Mouse (Mus musculus): Measurements from ENCODE around the gene 1810009A15Rik. TPM values are rescaled to one million over a fixed set of nuclear protein-coding genes. Genes with fewer than 3 reads are reported as not detected.
A peak's percentile ranks its signal among the peaks of the same experiment; 100 is the strongest.

The 1810009A15Rik gene
- polyA plus RNA-seq, 1 experiment from 2014 or later, result 107 TPM

DNA sequence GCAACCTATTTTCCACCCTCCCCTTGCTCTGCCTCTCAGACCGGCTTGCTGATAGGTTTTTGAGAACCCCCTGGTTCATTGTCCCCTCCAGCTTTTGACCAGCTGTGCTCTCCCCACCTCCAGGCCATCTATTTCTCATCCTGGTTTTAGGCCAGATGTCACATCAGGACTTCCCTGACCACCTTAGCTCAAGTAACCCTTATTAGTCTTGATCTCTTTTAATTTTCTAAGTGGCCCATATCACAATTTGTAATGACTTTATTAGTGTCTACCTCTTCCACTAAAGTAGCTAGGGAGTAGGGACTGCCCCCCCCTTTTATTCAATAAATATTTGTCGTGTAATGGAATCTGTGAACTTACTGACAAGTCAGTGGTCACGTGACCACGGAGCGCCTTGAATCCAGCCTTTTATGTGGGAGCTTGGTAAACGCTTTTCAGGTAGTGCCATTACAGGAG is 32.2 kb downstream of the 1810009A15Rik start:
- DNase-seq (ENCODE audit: low spot score) (peak; percentile 52), ATAC-seq (ENCODE audit: low FRiP score) (peak; percentile 47; the same call in 1 of the 2 replicates)
- peak overlapping the region; percentile 74 for H3K4me2 ChIP-seq (replicated peaks; ENCODE audit: low read depth, low read length)
- H3K36me3 ChIP-seq (ENCODE audit: control insufficient read depth, insufficient read depth, low read length), result peaks cover 4% of the 10 kb centered on the region; the same call in 1 of the 2 replicates
- H3K27ac ChIP-seq (ENCODE audit: low read depth, low read length), result peak overlapping the region; percentile 80; the same call in 1 of the 2 replicates
- H3K9ac ChIP-seq (ENCODE audit: low read depth, low read length), result peak overlapping the region; percentile 77
- no peaks in the 10 kb centered on the region for H3K27me3 ChIP-seq (ENCODE audit: control insufficient read depth, insufficient read depth, low read length)
- no peaks in the 10 kb centered on the region; the same call in 1 of the 2 replicates for H3K4me1 ChIP-seq (replicated peaks; ENCODE audit: control insufficient read depth, insufficient read depth, low read length)
- H3K9me3 ChIP-seq (ENCODE audit: control insufficient read depth, low read length), result no peaks in the 10 kb centered on the region
- H3K4me3 ChIP-seq (ENCODE audit: low read depth, low read length), result peak overlapping the region; percentile 84
- WGBS, result 2% methylated on average over 6 of the region's 6 CpGs

DNA sequence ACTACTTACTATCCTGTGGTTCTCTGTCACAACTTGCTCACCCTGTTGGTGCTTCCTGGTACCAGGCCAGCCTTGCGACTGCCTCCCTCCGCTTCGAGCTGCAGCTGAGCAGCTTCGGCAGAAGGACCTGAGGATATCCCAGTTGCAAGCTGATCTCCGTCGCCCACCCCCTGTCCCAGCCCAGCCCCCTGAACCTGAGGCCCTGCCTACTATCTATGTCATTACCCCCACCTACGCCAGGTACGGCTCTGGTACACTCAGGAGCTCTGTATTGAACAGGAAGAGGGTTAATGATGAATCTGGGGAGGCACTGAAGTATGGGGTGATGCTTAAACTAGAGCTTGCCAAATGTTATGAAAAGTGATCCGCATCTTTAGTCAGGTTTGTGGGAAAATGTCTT is 33.1 kb downstream of the 1810009A15Rik start:
- no peak for DNase-seq (ENCODE audit: low spot score)
- H3K4me1 ChIP-seq (replicated peaks; ENCODE audit: control insufficient read depth, insufficient read depth, low read length), result no peaks in the 10 kb centered on the region; the same call in 1 of the 2 replicates
- H3K27me3 ChIP-seq (ENCODE audit: control insufficient read depth, insufficient read depth, low read length), result no peaks in the 10 kb centered on the region
- 0 out of 2 replicates have a peak overlapping the region, but pooled peaks have one; percentile 4 for H3K9ac ChIP-seq (ENCODE audit: low read depth, low read length)
- 73% methylated on average over 9 of the region's 9 CpGs for WGBS
- H3K4me2 ChIP-seq (replicated peaks; ENCODE audit: low read depth, low read length), result peak overlapping the region; percentile 74
- no peak overlapping the region for H3K27ac ChIP-seq (ENCODE audit: low read depth, low read length)
- no peaks in the 10 kb centered on the region for H3K9me3 ChIP-seq (ENCODE audit: control insufficient read depth, low read length)
- H3K4me3 ChIP-seq (ENCODE audit: low read depth, low read length), result no peak overlapping the region
- no peak for ATAC-seq (ENCODE audit: low FRiP score)
- no peaks in the 10 kb centered on the region for H3K36me3 ChIP-seq (ENCODE audit: control insufficient read depth, insufficient read depth, low read length)

DNA sequence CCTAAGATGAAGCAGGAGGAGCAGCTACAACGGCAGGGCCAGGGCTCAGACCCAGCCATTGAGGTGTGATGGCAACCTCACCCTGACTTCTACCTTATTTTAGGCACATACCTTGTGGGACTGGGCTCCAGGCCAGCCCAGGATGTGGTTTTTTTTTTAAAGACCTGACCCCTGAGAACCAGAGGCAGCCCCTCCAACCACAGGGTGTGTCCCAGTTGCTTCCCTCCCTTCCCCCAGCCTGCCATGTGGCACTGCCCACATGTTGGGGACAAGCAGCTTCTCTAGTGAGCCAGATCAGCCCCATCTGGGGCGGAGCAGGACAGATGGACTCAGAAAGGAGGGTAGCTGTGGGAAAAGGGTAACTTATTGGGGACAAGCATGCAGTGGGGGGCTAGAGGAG is 38.1 kb downstream of the 1810009A15Rik start:
- no peaks in the 10 kb centered on the region for H3K36me3 ChIP-seq (ENCODE audit: control insufficient read depth, insufficient read depth, low read length)
- WGBS, result 82% methylated on average over 2 of the region's 2 CpGs
- H3K4me1 ChIP-seq (replicated peaks; ENCODE audit: control insufficient read depth, insufficient read depth, low read length), result no peaks in the 10 kb centered on the region

DNA sequence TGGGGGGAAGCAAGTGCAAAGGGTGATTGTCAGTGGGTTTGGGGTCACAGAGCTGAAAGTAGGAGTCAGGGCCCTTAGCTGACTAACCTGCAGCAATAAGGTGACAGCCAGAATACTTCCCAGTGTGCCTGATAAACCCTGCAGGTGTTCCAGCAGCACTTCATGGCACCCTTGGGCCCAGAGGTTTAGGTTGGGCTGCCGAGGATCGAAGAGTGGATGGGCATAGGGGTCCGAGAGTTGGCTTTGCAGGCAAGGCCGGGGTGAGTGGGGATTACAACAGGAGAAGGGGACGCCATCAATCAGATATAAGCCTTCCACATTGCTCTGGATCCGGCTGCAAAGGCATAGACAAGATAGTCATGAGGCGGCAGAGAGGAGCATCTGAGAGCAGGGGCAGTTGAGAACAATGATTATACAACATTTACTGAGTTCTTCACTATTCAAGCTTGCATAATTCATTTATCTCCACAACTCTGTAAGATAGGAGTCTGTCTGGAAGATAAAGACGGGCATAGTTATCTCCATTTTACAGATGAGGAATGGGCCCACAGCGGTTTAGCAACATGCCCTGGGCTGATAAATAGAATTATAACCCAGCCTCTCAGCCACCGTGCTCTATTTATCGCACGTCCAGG is 39.4 kb downstream of the 1810009A15Rik start:
- 90% methylated on average over 12 of the region's 12 CpGs for WGBS
- DNase-seq (ENCODE audit: low spot score), result no peak

More for the DNA sequence above, 38.1 kb downstream of the 1810009A15Rik start:
- H3K9ac ChIP-seq (ENCODE audit: low read depth, low read length), result no peak overlapping the region
- no peaks in the 10 kb centered on the region for H3K27me3 ChIP-seq (ENCODE audit: control insufficient read depth, insufficient read depth, low read length)
- ATAC-seq (ENCODE audit: low FRiP score) (no peak), DNase-seq (ENCODE audit: low spot score) (no peak)
- H3K9me3 ChIP-seq (ENCODE audit: control insufficient read depth, low read length), result no peaks in the 10 kb centered on the region
- H3K27ac ChIP-seq (ENCODE audit: low read depth, low read length), result no peak overlapping the region
- no peak overlapping the region for H3K4me2 ChIP-seq (replicated peaks; ENCODE audit: low read depth, low read length)
- H3K4me3 ChIP-seq (ENCODE audit: low read depth, low read length), result no peak overlapping the region

DNA sequence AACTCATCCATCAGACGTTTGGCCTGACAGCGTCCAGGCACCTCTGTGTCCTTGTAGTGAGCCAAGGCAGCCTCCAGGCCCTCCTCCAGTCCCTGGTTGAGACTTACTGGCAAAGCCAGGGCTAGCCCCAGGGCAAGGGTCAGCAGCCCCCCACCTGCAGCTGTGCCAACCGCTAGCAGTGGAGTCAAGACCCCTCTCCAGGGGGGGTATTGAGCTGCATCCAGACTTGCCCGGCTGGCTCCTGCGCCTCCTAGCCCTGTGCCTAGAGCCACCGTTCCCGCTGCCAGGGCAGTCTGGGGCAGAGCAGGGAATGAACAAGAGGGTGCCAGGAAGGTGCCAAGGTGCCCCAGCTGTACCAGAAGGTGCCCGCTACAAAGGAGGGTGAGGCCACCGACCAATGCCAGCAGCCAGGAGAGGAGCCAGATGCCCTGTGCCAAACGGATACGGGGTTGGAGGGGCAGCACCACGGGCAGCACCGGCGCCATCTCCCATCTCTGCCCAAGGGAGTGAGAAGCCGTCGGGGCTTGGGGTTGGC is 40.1 kb downstream of the 1810009A15Rik start:
- no peak for DNase-seq (ENCODE audit: low spot score)
- no peaks in the 10 kb centered on the region for H3K27me3 ChIP-seq (ENCODE audit: control insufficient read depth, insufficient read depth, low read length)
- peak overlapping the region; percentile 64; the same call in 1 of the 2 replicates for H3K9ac ChIP-seq (ENCODE audit: low read depth, low read length)
- no peak overlapping the region for H3K27ac ChIP-seq (ENCODE audit: low read depth, low read length)
- no peaks in the 10 kb centered on the region for H3K4me1 ChIP-seq (replicated peaks; ENCODE audit: control insufficient read depth, insufficient read depth, low read length)
- H3K9me3 ChIP-seq (ENCODE audit: control insufficient read depth, low read length), result no peaks in the 10 kb centered on the region
- H3K4me3 ChIP-seq (ENCODE audit: low read depth, low read length), result peak overlapping the region; percentile 48
- peak overlapping the region; percentile 70 for H3K4me2 ChIP-seq (replicated peaks; ENCODE audit: low read depth, low read length)
- H3K36me3 ChIP-seq (ENCODE audit: control insufficient read depth, insufficient read depth, low read length), result no peaks in the 10 kb centered on the region
- WGBS, result 16% methylated on average over 16 of the region's 16 CpGs
- peak; percentile 34 for ATAC-seq (ENCODE audit: low FRiP score)

More for the DNA sequence above, 39.4 kb downstream of the 1810009A15Rik start:
- no peaks in the 10 kb centered on the region for H3K36me3 ChIP-seq (ENCODE audit: control insufficient read depth, insufficient read depth, low read length)
- no peak overlapping the region for H3K4me2 ChIP-seq (replicated peaks; ENCODE audit: low read depth, low read length)
- H3K9ac ChIP-seq (ENCODE audit: low read depth, low read length), result no peak overlapping the region
- no peak for ATAC-seq (ENCODE audit: low FRiP score)
- no peak overlapping the region for H3K4me3 ChIP-seq (ENCODE audit: low read depth, low read length)
- no peaks in the 10 kb centered on the region for H3K4me1 ChIP-seq (replicated peaks; ENCODE audit: control insufficient read depth, insufficient read depth, low read length)
- H3K9me3 ChIP-seq (ENCODE audit: control insufficient read depth, low read length), result no peaks in the 10 kb centered on the region
- no peaks in the 10 kb centered on the region for H3K27me3 ChIP-seq (ENCODE audit: control insufficient read depth, insufficient read depth, low read length)
- no peak overlapping the region for H3K27ac ChIP-seq (ENCODE audit: low read depth, low read length)

DNA sequence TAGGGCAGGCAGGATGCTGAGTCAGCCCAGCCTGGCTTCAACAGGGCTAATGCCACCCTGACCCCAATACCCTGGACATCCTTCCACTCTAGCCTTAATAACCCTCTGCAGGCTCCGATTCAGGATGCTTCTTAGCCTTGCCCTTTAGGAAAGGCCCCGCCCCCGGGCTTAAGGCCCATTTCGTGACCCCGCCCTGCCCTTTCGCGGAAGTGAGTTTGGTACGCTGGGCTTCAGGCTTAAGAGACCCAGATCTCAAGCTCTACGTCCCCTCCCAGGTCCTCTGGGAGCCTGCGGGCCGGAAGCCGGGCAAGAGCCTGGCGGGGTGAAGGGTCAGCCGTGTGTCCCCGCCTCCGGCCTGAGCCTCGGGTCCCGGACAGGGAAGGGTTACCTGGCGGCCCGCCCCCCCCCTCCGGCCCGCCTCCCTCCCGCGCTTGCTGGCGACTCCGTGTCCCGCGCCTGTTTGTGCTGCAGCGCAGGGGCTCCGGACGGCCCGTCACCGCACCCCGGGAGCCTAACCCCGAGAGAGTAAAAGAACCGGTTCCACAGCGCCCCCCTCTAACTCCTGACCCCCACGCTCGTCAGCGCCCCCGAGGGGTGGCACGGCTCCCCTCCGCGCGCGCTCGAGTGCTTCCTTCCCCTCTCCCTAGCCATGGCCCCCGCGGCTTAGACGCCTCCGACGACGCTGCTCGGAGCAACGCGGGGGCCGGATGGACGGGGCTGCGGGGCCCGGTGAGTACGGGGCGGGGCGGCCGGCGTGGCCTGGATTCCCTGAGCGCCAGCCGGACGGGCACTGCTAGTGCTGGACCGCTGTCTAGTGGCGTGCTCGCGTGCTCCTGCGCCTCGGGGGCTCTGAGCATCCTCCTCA is 40.8 kb downstream of the 1810009A15Rik start, which contains the start of the genes Rom1 and Eml3:
Gene Rom1, minus strand, starts transcription at position 133 of the 865 bp plus-strand sequence.
Gene Eml3, plus strand, starts transcription at position 329 of the 865 bp plus-strand sequence.
- ATAC-seq (ENCODE audit: low FRiP score) (peak; percentile 82), DNase-seq (ENCODE audit: low spot score) (peak; percentile 76)
- peak within 1 kb of the TSS; percentile 70 for H3K4me2 ChIP-seq (replicated peaks; ENCODE audit: low read depth, low read length)
- H3K9ac ChIP-seq (ENCODE audit: low read depth, low read length), result peak within 1 kb of the TSS; percentile 64
- under 1% methylated on average over 44 of the region's 74 CpGs for WGBS
- no peaks in the 10 kb centered on the region for H3K27me3 ChIP-seq (ENCODE audit: control insufficient read depth, insufficient read depth, low read length)
- no peaks in the 10 kb centered on the region for H3K9me3 ChIP-seq (ENCODE audit: control insufficient read depth, low read length)
- H3K27ac ChIP-seq (ENCODE audit: low read depth, low read length), result no peak within 1 kb of the TSS; the same call in 1 of the 2 replicates
- no peaks in the 10 kb centered on the region for H3K36me3 ChIP-seq (ENCODE audit: control insufficient read depth, insufficient read depth, low read length)
- peak within 1 kb of the TSS; percentile 48 for H3K4me3 ChIP-seq (ENCODE audit: low read depth, low read length)
- H3K4me1 ChIP-seq (replicated peaks; ENCODE audit: control insufficient read depth, insufficient read depth, low read length), result no peaks in the 10 kb centered on the region

DNA sequence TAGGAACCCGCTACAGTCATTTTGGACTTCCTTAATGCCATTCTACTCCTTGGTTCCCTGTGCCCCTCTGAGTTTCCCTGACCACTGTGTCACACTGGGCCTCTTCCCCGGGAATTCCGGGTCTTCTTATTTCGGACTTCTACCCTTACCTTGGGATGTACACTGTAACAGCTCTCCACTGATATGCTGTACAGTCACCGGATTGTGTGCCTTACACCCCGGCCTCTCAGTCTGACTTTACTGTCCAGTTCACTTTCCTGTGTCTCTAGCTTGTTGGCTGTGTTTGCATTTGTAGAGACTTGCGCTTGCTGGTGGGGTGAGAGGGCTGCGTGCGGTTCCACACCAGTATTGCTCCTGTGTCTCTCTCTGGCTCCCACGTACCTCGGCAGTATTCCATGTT is 41.5 kb downstream of the 1810009A15Rik start:
- ATAC-seq (ENCODE audit: low FRiP score), result peak; percentile 17; the same call in 1 of the 2 replicates
- no peaks in the 10 kb centered on the region for H3K36me3 ChIP-seq (ENCODE audit: control insufficient read depth, insufficient read depth, low read length)

DNA sequence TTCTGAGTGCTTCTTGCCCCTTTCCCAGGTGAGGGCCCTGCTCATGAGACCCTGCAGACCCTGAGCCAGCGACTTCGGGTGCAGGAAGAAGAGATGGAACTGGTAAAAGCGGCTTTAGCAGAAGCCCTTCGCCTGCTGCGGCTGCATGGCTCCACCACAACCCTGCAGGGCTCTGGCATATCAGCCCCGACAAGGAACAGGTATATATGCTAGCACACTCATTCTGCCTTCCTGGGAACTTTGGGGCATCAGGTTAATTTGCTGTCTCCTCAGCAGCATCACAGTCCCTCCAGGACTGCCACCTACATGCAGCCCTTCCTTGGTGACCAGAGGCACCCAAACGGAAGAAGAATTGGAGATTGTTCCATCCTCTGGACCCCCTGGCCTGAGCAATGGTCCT is 42.1 kb downstream of the 1810009A15Rik start:
- H3K4me2 ChIP-seq (replicated peaks; ENCODE audit: low read depth, low read length), result no peak overlapping the region
- no peaks in the 10 kb centered on the region for H3K27me3 ChIP-seq (ENCODE audit: control insufficient read depth, insufficient read depth, low read length)
- no peaks in the 10 kb centered on the region for H3K4me1 ChIP-seq (replicated peaks; ENCODE audit: control insufficient read depth, insufficient read depth, low read length)
- ATAC-seq (ENCODE audit: low FRiP score) (no peak), DNase-seq (ENCODE audit: low spot score) (no peak)
- H3K36me3 ChIP-seq (ENCODE audit: control insufficient read depth, insufficient read depth, low read length), result no peaks in the 10 kb centered on the region
- no peak overlapping the region for H3K4me3 ChIP-seq (ENCODE audit: low read depth, low read length)
- H3K9me3 ChIP-seq (ENCODE audit: control insufficient read depth, low read length), result no peaks in the 10 kb centered on the region
- H3K9ac ChIP-seq (ENCODE audit: low read depth, low read length), result no peak overlapping the region; the same call in 1 of the 2 replicates
- no peak overlapping the region for H3K27ac ChIP-seq (ENCODE audit: low read depth, low read length)
- WGBS, result 90% methylated on average over 7 of the region's 7 CpGs

More for the DNA sequence above, 41.5 kb downstream of the 1810009A15Rik start:
- H3K27ac ChIP-seq (ENCODE audit: low read depth, low read length), result no peak overlapping the region
- H3K4me2 ChIP-seq (replicated peaks; ENCODE audit: low read depth, low read length), result peak overlapping the region; percentile 70
- no peaks in the 10 kb centered on the region for H3K4me1 ChIP-seq (replicated peaks; ENCODE audit: control insufficient read depth, insufficient read depth, low read length)
- peak overlapping the region; percentile 48 for H3K4me3 ChIP-seq (ENCODE audit: low read depth, low read length)
- H3K9me3 ChIP-seq (ENCODE audit: control insufficient read depth, low read length), result no peaks in the 10 kb centered on the region
- no peak for DNase-seq (ENCODE audit: low spot score)
- 19% methylated on average over 11 of the region's 11 CpGs for WGBS
- H3K27me3 ChIP-seq (ENCODE audit: control insufficient read depth, insufficient read depth, low read length), result no peaks in the 10 kb centered on the region
- peak overlapping the region; percentile 64 for H3K9ac ChIP-seq (ENCODE audit: low read depth, low read length)
